Mouse (Mus musculus) 3134 (cell line): ENCODE measurements around the gene Stag3.

ENCODE experiments used
- DNase-seq: peaks from one replicate; pipeline ENCODE4 v3.0.0-alpha.2; 2011; ENCODE audit warnings: low spot score; ENCODE audit not compliant: insufficient read length; ENCODE audit errors: extremely low read depth

Stag3 gene

GRCm38 (mm10) chr5:138267114-138267513 is 12.9 kb upstream of the Stag3 start:
- DNase-seq: no peak

DNA sequence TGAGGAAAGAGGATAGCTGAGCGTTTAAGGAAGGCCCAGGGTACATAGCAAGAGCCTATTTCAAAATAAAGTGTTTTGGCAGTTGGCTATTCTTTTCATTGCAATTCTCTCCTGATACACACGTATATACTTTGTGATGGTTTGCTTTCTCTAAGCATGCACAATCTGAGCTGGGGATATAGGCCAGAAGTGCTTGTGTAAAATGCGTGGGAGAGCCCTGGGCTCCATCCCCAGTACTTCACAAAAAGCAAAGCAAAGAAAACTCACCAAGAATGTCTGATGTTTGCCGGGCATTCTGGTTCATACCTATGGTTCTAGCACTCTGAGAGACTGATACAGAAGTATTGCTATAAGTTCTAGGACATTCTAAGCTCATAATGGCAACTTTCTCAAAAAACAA is 11.1 kb upstream of the Stag3 start:
- no peak for DNase-seq

DNA sequence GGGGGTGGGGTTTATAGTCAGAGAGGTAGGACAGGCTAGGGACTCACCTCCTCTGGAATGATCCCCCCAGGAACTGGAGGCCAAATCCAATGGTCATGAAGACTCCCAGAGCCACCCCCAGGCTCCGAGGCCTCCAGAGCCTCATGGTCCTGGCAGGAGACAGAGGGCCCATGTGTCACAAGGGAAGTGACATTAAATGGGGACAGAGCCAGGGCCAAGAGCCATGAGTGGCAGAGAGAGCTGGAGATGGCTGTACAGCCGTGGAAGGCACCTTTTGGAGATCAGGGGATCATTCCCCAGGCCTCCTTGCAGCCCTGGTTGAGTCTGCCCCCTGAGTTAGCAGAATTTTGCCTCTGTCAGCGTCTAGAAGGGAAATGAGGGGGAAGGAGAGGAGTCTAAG is 8.8 kb upstream of the Stag3 start:
- DNase-seq: no peak

DNA sequence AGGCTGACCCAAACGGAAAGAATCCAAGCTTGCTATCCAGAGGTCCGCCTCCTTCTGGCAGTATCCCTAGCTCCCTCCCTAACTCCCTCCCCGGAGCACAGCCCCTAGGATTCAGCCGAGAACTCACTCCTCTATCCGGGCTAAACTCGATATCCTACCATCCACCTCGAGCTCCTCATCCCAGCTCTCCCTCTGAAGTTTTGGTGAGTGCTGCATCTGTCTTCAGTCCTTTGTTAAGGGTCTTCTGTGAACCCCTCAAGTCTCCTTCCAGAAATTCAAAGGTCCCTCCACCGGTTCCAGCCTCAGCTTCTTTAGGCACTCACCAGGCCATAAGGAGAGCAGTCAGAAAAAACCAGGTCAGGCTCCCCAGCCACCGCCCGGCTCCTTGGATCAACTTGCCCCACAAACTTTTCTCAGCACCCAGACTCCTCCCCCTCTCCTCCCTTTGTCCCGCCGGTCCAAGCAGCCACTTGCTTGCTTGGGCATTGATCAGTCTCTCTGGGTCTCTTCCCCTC is 7.6 kb upstream of the Stag3 start, which contains the start of gene Gal3st4:
Gene Gal3st4 (minus strand): TSS at position 432 of the 515 bp plus-strand sequence.
- no peak for DNase-seq

GRCm38 (mm10) chr5:138274186-138274585 is 5.9 kb upstream of the Stag3 start:
- DNase-seq: no peak

DNA sequence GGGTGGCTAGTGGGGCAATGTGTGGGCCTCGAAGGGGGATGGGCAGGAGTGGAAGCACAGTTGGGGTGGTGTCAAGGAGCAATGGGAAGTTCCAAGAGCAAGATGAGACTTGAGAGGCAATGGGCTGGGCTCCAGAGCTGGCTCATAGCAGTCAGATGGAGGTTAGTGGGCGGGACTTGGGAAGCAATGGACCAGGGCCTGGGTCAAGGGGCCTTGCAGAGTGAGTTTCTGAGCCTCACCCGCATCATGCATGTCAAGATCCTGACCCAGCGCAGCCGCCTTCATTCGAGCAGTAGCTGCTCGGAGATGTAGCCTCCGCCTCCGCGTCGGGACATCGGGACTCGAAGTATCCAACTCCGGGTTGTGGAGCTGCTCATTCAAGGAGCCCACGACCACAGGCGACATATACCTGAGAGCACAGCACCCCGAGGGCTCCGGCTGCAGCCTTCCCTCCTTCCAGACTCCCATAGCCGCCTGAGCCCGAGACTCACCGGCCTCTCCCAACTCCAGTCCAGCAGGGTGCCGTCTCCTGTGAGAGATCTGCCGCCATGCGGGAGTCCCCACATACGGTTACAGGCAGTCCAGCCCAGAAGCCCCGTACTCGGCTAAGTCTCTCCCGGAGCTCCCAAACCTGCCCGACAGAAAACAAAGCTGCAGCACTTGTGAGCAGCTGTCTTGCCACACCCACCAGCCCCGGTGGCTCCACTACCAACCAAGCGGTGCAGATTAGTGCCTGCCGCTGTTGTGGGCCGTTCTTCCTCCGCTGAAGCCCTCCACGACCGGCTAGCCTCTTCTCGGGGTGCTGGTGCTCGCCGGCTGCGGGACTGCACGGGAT is 4.6 kb upstream of the Stag3 start:
- DNase-seq: no peak

GRCm38 (mm10) chr5:138277994-138278393 is 2.0 kb upstream of the Stag3 start:
- DNase-seq: no peak

- DNase-seq: no peak
Measured at GRCm38 (mm10) chr5:138280425-138280768, 357 bp downstream of the Stag3 start.

- DNase-seq: no peak
Measured at GRCm38 (mm10) chr5:138280829-138281228, 789 bp downstream of the Stag3 start.

- no peak for DNase-seq
Measured at GRCm38 (mm10) chr5:138281798-138282197, 1.8 kb downstream of the Stag3 start.

DNA sequence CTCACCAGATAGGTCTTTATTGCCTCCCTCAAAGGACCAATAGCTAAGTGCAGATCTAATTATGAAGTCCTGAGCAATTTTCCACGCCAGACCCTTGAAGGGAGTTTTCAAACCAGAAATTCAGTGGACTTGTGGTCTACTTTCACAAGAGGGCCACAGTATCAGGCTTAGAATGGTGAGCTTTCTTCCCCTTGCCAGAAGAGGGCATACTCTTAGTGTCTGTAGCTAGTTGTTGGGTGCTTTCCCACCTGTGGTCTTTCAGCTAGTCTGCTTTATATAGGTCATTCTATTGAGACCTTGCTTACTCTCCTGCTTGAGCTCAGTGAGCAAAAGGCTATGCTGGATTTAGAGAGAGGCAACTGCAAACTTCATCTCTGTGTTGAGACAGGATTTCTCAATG is 3.5 kb downstream of the Stag3 start:
- DNase-seq: no peak

DNA sequence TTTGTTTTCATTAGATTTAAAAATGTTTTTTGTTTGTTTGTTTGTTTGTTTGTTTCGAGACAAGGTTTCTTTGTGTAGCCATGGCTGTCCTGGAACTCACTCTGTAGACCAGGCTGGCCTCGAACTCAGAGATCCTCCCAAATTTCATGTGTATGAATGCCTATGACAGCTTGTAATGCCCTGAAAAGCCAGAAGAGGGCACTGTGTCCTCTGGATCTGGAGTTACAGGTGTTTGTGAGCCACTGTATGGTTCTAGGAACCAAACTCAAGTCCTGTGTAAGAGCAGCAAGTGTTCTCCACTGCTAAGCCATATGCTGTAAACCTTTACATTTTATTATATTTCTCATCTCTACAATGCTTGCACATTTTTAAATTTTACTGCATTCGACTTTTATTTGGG is 7.8 kb downstream of the Stag3 start:
- no peak for DNase-seq

DNA sequence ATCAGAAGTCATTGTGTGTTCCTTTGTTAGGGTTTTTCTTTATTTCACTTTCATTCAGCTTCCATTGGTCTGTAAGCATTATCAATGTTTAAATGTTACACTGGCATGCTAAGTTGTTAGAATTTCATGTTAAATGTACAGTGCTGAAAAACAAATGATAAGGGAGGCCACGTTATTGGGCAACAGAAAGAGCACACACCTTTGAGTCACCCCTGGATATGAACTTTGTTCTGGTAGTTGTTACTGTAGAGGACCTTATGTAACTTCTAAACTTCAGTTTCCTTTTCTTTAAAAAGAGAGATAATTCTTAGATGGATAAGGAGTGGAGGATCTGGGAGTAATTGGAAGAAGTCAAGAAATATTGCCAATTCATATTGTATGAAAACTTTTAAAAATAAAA is 11.6 kb downstream of the Stag3 start:
- no peak for DNase-seq

DNA sequence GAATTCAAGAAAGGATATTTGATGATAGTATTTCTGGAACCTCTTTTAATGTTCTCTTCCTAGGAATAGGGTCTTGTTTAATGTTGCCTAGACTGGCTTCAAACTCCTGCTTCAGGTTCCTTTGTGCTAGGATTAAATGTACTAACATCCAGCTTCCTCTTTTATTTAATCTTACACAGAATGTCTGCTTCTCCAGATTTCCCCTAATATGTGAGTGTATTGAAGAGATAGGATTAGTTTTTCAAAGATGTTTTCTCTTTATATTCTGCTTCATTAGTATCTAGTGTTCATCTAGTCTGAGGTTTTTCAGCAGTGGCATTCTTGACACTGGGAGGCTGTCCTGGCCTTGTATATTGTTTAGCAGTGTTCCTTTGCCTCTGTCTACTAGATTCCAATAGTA is 14.1 kb downstream of the Stag3 start:
- no peak for DNase-seq

GRCm38 (mm10) chr5:138299613-138300012 is 19.6 kb downstream of the Stag3 start:
- DNase-seq: no peak

- no peak for DNase-seq
Measured at GRCm38 (mm10) chr5:138312795-138313194, 32.8 kb downstream of the Stag3 start.

- no peak for DNase-seq
Measured at GRCm38 (mm10) chr5:138341661-138342060, 61.6 kb downstream of the Stag3 start, which contains the start of gene Pvrig. Gene Pvrig (plus strand): TSS chr5:138341961.

GRCm38 (mm10) chr5:138343216-138343615 is 63.2 kb downstream of the Stag3 start:
- DNase-seq: no peak
